Mouse (Mus musculus): ENCODE measurements at regions not wholly inside any gene's neighbourhood (a gene's known extent, or its start where the extent isn't known, plus 50 kb on each side); places are given as distances from the start of the nearest gene placed in this dataset.
A peak's percentile ranks its signal among the peaks of the same experiment; 100 is the strongest.

DNA sequence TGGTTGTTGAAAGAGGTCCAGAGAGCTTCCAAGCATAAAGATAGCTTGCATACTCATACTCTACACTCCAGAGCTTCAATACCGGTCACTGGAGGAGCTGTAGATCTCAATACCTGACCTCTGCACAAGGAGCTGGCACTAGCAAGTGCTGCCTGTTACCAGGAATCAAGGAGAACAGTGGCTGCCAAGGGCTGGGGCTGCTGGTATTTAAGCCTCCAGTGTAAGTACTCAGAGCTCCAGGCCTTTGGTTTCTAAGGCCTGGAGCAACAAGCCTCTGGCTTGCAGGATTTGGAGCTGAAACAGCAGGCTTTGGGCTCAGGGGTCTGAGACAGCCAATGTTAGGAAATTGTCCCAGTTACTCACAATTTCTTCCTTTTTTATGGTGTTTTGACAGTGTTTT, 96.2 kb upstream of the Ccng1 start:
- H3K36me3 ChIP-seq = no peaks in the 10 kb centered on the region
- WGBS = 93% methylated on average over 1 of the region's 1 CpGs
- no peaks in the 10 kb centered on the region for H3K27me3 ChIP-seq
- no peak for ATAC-seq (ENCODE audit: insufficient number of reproducible peaks, low FRiP score, low TSS enrichment, low read depth)
- H3K27ac ChIP-seq (replicated peaks) = no peak overlapping the region
- H3K4me2 ChIP-seq (replicated peaks) = no peak overlapping the region
- H3K4me3 ChIP-seq (replicated peaks) = no peak overlapping the region
- no peaks in the 10 kb centered on the region for H3K4me1 ChIP-seq
- no peak overlapping the region for H3K9ac ChIP-seq
- no peaks in the 10 kb centered on the region for H3K9me3 ChIP-seq (replicated peaks)

DNA sequence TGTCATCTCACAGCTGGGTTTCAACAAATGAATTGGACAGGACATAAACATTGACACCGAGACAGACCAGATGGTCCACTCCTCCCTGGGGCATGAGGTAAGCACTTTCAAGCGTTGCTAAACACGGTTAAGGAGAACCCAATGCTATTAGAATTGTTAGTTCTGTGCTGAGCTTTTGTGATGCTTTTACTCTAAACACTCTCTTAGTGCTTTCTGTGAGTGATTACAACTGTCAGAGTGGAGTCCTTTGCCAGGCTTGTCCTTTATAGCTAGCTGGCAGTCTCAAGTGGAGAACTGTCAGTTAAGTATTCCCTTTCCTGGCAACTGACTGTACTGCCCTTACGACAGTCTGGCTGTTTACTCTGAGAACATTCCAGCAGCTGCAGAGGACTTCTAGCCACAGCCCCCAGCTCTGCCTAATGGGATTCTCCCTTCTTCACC, 95.6 kb upstream of the Ccng1 start:
- Histone ChIP-seq H3K9me3 (replicated peaks) (no peaks in the 10 kb centered on the region), H3K36me3 (no peaks in the 10 kb centered on the region), H3K4me3 (replicated peaks) (no peak overlapping the region), H3K4me1 (no peaks in the 10 kb centered on the region), H3K27me3 (no peaks in the 10 kb centered on the region), H3K27ac (replicated peaks) (no peak overlapping the region), H3K9ac (no peak overlapping the region), H3K4me2 (replicated peaks) (no peak overlapping the region)
- ATAC-seq (ENCODE audit: insufficient number of reproducible peaks, low FRiP score, low TSS enrichment, low read depth) = 0 out of 2 replicates have a peak, but pooled peaks have one; percentile 47
- 38% methylated on average over 4 of the region's 4 CpGs for WGBS

DNA sequence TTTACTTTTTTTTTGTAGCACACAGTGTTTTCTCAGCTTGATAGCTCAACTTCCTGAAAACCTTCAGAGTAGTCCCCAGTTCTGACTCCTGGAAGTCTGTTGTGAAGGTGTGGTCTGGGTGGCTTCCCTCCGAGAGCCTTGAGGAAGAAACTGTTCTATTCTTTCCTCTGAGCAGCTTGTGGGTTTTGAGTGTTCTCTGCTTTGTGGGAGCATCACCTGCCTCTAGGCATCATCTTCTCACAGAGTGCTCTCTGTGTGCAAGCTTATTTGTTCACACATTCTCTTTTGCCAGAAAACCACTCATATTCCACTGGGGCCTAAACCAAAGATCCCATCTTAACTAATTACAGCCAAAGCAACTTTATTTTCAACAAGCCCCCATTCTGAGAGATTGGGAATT, 91.5 kb upstream of the Ccng1 start:
- no peaks in the 10 kb centered on the region for H3K4me1 ChIP-seq
- 61% methylated on average over 1 of the region's 1 CpGs for WGBS
- H3K4me3 ChIP-seq (replicated peaks) = no peak overlapping the region
- no peak overlapping the region for H3K4me2 ChIP-seq (replicated peaks)
- no peak overlapping the region for H3K9ac ChIP-seq
- H3K9me3 ChIP-seq (replicated peaks) = no peaks in the 10 kb centered on the region
- H3K27me3 ChIP-seq = no peaks in the 10 kb centered on the region
- no peak overlapping the region for H3K27ac ChIP-seq (replicated peaks)
- H3K36me3 ChIP-seq = no peaks in the 10 kb centered on the region
- ATAC-seq (ENCODE audit: insufficient number of reproducible peaks, low FRiP score, low TSS enrichment, low read depth) = no peak

DNA sequence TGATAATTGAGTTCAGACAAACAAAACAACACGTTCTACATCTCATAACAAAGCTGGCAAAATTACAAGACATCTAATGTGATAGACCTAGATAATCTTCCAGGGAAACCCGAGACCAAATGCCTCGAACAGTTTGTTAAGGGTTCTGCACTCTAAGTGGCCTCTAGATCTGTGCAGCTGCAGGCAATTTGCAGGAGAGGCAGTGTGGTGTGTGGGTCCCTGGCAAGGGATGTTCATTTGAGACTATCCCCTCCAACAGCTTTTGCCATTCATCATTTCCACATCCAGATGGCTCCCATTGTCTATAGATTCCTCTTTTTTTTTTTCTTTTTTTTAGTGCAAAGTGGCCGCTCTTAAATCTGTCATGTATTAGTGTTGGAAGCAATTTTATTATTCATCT, 80.3 kb upstream of the Ccng1 start:
- Histone ChIP-seq H3K9me3 (replicated peaks) (0 out of 2 replicates have a peak, but pooled peaks cover 3% of the 10 kb centered on the region), H3K36me3 (no peaks in the 10 kb centered on the region), H3K4me2 (replicated peaks) (no peak overlapping the region), H3K9ac (no peak overlapping the region), H3K27me3 (no peaks in the 10 kb centered on the region), H3K4me3 (replicated peaks) (no peak overlapping the region), H3K4me1 (no peaks in the 10 kb centered on the region), H3K27ac (replicated peaks) (no peak overlapping the region)
- 33% methylated on average over 4 of the region's 4 CpGs for WGBS
- no peak for ATAC-seq (ENCODE audit: insufficient number of reproducible peaks, low FRiP score, low TSS enrichment, low read depth)
